Mouse (Mus musculus) activated CD4-positive, CD25-positive, alpha-beta regulatory T cell, adult 4 months (primary cell): ENCODE measurements around the gene Dis3l2. TPM values are rescaled to one million over a fixed set of nuclear protein-coding genes. Genes with fewer than 3 reads are reported as not detected.

Experiments
- ATAC-seq: one replicate; pipeline ENCODE4 v1.8.0; 2017
- polyA plus RNA-seq, 2 experiments: library from polyadenylated mRNA; unstranded; fragments of 100-300 nt; shearing (Covaris generic); gene quantifications; one replicate each; pipeline ENCODE4 v1.2.1; 2017

Dis3l2 gene
- polyA plus RNA-seq, 2 experiments from 2014 or later = 18.9 to 20.4 TPM

GRCm38 (mm10) chr1:86925776-86926175 is 222.2 kb downstream of the Dis3l2 start:
- no peak for ATAC-seq

- no peak for ATAC-seq
These were observed 228.2 kb downstream of the Dis3l2 start for GRCm38 (mm10) chr1:86931606-86932379.

GRCm38 (mm10) chr1:86932810-86933209 is 229.2 kb downstream of the Dis3l2 start:
- no peak for ATAC-seq

GRCm38 (mm10) chr1:86933656-86934055 is 230.0 kb downstream of the Dis3l2 start:
- no peak for ATAC-seq

GRCm38 (mm10) chr1:86951501-86952205 is 248.0 kb downstream of the Dis3l2 start:
- no peak for ATAC-seq

- no peak for ATAC-seq
These were observed 252.2 kb downstream of the Dis3l2 start for GRCm38 (mm10) chr1:86955801-86956200.

GRCm38 (mm10) chr1:86968261-86968964 is 264.8 kb downstream of the Dis3l2 start:
- ATAC-seq = no peak

- ATAC-seq = no peak
These were observed 265.6 kb downstream of the Dis3l2 start for GRCm38 (mm10) chr1:86969173-86969725.

GRCm38 (mm10) chr1:86972693-86973092 is 269.1 kb downstream of the Dis3l2 start:
- no peak for ATAC-seq

- no peak for ATAC-seq
These were observed 273.4 kb downstream of the Dis3l2 start for GRCm38 (mm10) chr1:86977018-86977417.

- no peak for ATAC-seq
These were observed 282.8 kb downstream of the Dis3l2 start for GRCm38 (mm10) chr1:86986372-86986771.

GRCm38 (mm10) chr1:86992849-86993248 is 289.2 kb downstream of the Dis3l2 start:
- ATAC-seq = no peak

- ATAC-seq = no peak
These were observed 290.4 kb downstream of the Dis3l2 start for GRCm38 (mm10) chr1:86994023-86994422.

- ATAC-seq = no peak
These were observed 294.4 kb downstream of the Dis3l2 start for GRCm38 (mm10) chr1:86998051-86998450.

GRCm38 (mm10) chr1:87001365-87001764 is 297.8 kb downstream of the Dis3l2 start:
- ATAC-seq = no peak

- no peak for ATAC-seq
These were observed 299.0 kb downstream of the Dis3l2 start for GRCm38 (mm10) chr1:87002545-87003168.

- no peak for ATAC-seq
These were observed 299.6 kb downstream of the Dis3l2 start for GRCm38 (mm10) chr1:87003169-87003552.

- ATAC-seq = no peak
These were observed 302.8 kb downstream of the Dis3l2 start for GRCm38 (mm10) chr1:87006425-87006824.

- no peak for ATAC-seq
These were observed 304.6 kb downstream of the Dis3l2 start for GRCm38 (mm10) chr1:87008211-87008610.

- no peak for ATAC-seq
These were observed 305.5 kb downstream of the Dis3l2 start for GRCm38 (mm10) chr1:87009156-87009555.

GRCm38 (mm10) chr1:87010629-87011330 is 307.2 kb downstream of the Dis3l2 start:
- no peak for ATAC-seq

- no peak for ATAC-seq
These were observed 308.1 kb downstream of the Dis3l2 start for GRCm38 (mm10) chr1:87011718-87012117.
